Mouse (Mus musculus) gastrocnemius, postnatal 36 days (tissue): ENCODE results near the gene Ubac1. TPM values are rescaled to one million over a fixed set of nuclear protein-coding genes. Genes with fewer than 3 reads are reported as not detected.

ENCODE experiments used
- DNase-seq, 2 experiments: peaks; one replicate each; pipeline ENCODE4 v3.0.0; 2022
- intact Hi-C: fragments of 180-260 bp; cut with DNase I; formaldehyde crosslinking; loops from one replicate; pipeline ENCODE4 v1.15.1; 2025
- total RNA-seq, 2 experiments: library from RNA; stranded (reverse); gene quantifications; 2 replicates each; pipeline ENCODE4 v1.2.3; 2021

Gene Ubac1
- total RNA-seq, 2 experiments from 2014 or later, result 197 to 239 TPM

DNA sequence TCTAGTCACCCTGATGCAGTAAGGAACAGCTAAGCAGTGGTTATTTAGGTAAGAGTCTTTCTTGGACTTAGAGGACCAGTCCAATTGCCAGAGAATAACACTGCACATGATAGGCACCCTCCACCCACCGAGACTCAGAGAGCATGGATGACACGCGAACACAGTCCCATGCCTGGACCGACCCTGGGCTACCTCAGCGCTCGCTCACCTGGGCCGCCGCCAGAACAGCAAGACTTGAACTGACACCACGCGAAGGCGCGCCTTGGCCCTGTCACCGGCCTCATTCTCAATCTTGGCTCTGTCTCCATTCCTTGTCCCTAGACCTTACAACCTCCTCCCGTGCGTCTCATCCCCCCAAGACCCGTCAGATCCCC is 39.5 kb downstream of the Ubac1 start:
- intact Hi-C loops, result no loop called here
- peak; percentile 44 to 52 for DNase-seq

DNA sequence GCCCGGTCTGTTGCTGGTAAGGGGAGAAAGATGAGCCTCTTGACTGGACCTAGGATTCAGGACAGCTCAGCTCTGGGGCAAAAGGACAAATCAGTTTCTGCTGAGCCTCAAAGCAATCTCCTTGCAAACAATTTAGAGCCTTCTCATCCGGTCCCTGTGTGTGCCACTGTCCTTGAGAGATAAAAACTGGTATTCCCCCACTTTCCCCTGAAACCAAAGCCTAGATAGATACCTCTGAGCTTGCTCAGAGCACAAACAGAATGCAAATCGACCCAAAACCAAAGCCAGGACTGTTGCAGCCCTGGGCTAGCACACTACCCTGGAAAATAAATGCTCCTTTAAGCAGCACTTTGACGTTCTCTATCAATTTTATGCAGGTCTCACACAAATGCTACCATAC is 42.5 kb downstream of the Ubac1 start:
- intact Hi-C loops, result loop anchor here (2.0 kb wide), 1 partner anchor 42 kb away; the partner anchor contains the start of gene Ubac1
- no peak for DNase-seq

GRCm38 (mm10) chr2:25977587-25978239 is 43.8 kb downstream of the Ubac1 start:
- intact Hi-C loops, result loop anchor here (2.0 kb wide), 1 partner anchor 43 kb away; the partner anchor contains the start of gene Ubac1
- DNase-seq, result no peak

DNA sequence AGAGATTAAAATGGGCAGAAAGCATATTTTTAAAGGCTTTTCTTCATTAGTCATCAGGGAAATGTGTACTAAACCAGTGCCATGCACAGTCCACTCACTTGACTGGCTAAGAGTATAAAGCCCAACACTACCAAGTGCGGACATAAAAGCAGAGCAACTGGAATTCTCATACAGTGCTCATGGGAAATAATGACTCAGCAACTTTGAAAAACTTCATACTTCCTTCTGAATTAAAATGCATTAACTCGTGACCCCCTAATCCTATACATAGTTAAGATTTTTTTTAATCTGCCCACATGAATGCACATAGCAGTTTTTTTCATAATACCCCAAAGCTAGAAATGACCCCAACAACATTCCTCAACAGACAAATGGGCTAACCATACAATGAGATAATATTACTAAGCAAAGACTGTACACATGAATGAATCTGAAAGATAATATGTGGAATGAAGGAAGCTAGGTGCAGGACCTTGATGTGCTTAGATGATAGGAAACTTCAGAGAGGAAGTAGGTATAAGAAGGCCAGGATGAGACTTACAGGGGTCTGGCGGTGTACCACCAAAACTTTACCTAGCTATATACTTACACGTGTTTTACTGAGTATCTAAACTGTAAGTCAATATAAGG is 46.3 kb downstream of the Ubac1 start:
- DNase-seq, result no peak
- intact Hi-C loops, result no loop called here

GRCm38 (mm10) chr2:25970426-25970825 is 51.1 kb downstream of the Ubac1 start:
- intact Hi-C loops, result no loop called here
- no peak for DNase-seq

DNA sequence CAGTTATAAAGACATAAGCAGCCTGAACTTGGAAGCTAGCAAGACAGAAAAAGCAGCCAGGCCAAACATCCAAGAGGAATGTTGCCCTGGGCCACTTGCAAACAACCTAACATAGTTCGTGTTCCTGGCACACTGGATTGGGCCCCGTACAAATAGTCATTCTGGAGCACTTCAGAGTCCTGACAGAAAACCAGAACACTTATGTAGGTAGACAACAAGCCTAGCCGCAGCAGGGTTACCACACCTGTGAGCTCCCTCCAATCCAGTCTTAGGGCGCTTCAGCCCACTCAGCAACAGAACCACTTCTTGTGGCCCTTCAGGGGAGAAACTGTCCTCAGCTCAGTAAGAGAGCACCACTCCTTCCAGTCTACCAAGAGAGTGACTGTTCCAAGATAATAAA is 52.2 kb downstream of the Ubac1 start:
- intact Hi-C loops, result no loop called here
- DNase-seq, result no peak

DNA sequence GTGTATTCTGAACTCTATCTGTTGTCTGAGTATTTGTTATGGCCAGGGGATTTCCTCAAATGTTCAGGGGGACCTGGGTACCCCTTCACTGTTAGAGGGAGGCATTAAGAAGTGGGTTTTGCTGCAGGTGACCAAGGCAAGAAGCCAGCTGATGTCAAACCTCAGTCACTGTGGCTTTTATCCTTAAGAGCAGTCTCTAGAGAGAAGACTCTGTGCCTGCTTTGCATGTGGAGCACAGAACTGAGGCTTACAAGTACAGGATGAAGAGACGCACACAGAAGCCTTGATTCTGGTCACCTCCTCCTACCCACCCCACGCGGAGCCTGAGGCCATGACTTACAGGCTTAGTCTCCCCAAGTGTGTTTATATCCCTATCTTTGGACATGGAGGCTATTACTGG is 72.3 kb downstream of the Ubac1 start:
- intact Hi-C loops, result no loop called here

More for the DNA sequence above, 72.3 kb downstream of the Ubac1 start:
- DNase-seq, result no peak

Other genes starting within 250 kb of the Ubac1 start
- not detected for gene Lcn11, start 244.7 kb downstream of the Ubac1 start, total RNA-seq
- gene Gm13539, start 239.5 kb downstream of the Ubac1 start, total RNA-seq, result not detected
- not detected for gene Glt6d1, start 205.9 kb downstream of the Ubac1 start, total RNA-seq
- gene Lcn9, start 198.6 kb downstream of the Ubac1 start, total RNA-seq, result not detected
- not detected for gene Sohlh1, start 174.5 kb downstream of the Ubac1 start, total RNA-seq
- gene Kcnt1, start 158.0 kb downstream of the Ubac1 start, total RNA-seq, result under 1 TPM in 1 of 2 experiments, not detected in 1; 0.20 TPM
- 10 to 100 TPM; 34.3 to 34.9 TPM for gene Camsap1, start 38.5 kb downstream of the Ubac1 start, total RNA-seq
- 10 to 100 TPM; 16.3 to 27.7 TPM for gene Nacc2, start 101.5 kb upstream of the Ubac1 start, total RNA-seq
- gene Lhx3, start 186.5 kb upstream of the Ubac1 start, total RNA-seq, result not detected
- gene Qsox2, start 215.8 kb upstream of the Ubac1 start, total RNA-seq, result 1 to 10 TPM; 3.0 to 3.9 TPM